Mouse (Mus musculus) CH12.LX (cell line): ENCODE measurements at regions not wholly inside any gene's neighbourhood (a gene's known extent, or its start where the extent isn't known, plus 50 kb on each side); places are given as distances from the start of the nearest gene placed in this dataset.

Experiments
- CTCF ChIP-seq, 2 experiments: IDR thresholded peaks in 1 of 2; conservative IDR thresholded peaks in 1 of 2; 2 replicates each; pipeline ENCODE4 v1.5.1; 2011 to 2012; ENCODE audit warnings: low read depth in 2 of 2, low read length in 2 of 2, improper control_type of control experiment in 1 of 2, inconsistent platforms in 1 of 2, mild to moderate bottlenecking in 1 of 2, moderate library complexity in 1 of 2
- JUND ChIP-seq: conservative IDR thresholded peaks from 2 replicates; pipeline ENCODE4 v1.6.1; 2011; ENCODE audit warnings: low read depth, low read length, improper control_type of control experiment
- POLR2A ChIP-seq: IDR thresholded peaks from 2 replicates; pipeline ENCODE4 v1.6.1; 2011; ENCODE audit warnings: low read depth, mild to moderate bottlenecking, improper control_type of control experiment, low read length
- TCF12 ChIP-seq: IDR thresholded peaks from 2 replicates; pipeline ENCODE4 v1.6.1; 2014; ENCODE audit warnings: low read depth, mild to moderate bottlenecking, inconsistent platforms, low read length, improper control_type of control experiment

DNA sequence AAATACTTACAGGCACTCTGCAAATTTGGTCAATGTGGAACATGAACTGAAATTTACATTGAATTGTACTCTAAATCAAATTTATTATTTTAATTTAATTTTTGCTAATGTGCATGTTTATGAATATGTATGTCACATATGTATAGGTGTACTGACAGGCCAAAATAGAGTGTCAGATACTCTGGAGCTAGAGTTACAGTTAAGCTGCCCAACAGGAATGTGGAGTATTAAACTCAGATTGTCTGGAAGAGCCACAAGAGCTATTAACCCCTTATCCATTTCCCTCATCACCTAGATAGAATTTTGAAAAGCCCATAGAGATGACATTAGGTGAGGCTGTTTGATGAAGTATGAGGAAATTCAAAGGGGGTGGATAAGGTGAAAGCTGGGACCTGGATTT is 607.5 kb upstream of the Dpp10 start:
- TF ChIP-seq JUND, result no peak
- no peak for TF ChIP-seq TCF12
- no peak for TF ChIP-seq CTCF (conservative IDR thresholded peaks at IDR 0.05 in 1 of 2, IDR thresholded peaks at IDR 0.05 in 1 of 2; ENCODE audit: low read depth in 2 of 2, low read length in 2 of 2)
- TF ChIP-seq POLR2A, result no peak
